Mouse (Mus musculus): ENCODE results near the gene Gpatch4. TPM values are rescaled to one million over a fixed set of nuclear protein-coding genes. Genes with fewer than 3 reads are reported as not detected.
A peak's percentile ranks its signal among the peaks of the same experiment; 100 is the strongest.

Gpatch4 gene
- total and polyA plus RNA-seq, 3 experiments: 105 to 240 (median 135) TPM

GRCm38 (mm10) chr3:88026823-88027222 lies 16.1 kb upstream of the Gpatch4 start:
- no peak for TF ChIP-seq RCOR1 (IDR thresholded peaks at IDR 0.05; ENCODE audit: low read depth, low read length)
- no peaks in the 10 kb centered on the region for H3K36me3 ChIP-seq (ENCODE audit: control insufficient read depth in 1 of 2, insufficient read depth in 2 of 2, low read length in 2 of 2)
- no peak overlapping the region for H3K4me3 ChIP-seq (ENCODE audit: control insufficient read depth in 1 of 2, insufficient read depth in 1 of 2, low read depth in 2 of 2, low read length in 2 of 2)
- H3K9ac ChIP-seq (ENCODE audit: control insufficient read depth, low read depth, low read length, poor library complexity, severe bottlenecking): no peak overlapping the region
- H3K4me1 ChIP-seq (ENCODE audit: control insufficient read depth in 1 of 2, insufficient read depth in 2 of 2, low read length in 2 of 2): no peaks in the 10 kb centered on the region
- no peaks in the 10 kb centered on the region for H3K9me3 ChIP-seq (replicated peaks; ENCODE audit: insufficient read depth, low read length)
- DNase-seq (ENCODE audit: low read depth, low spot score): no peak
- H3K27me3 ChIP-seq (ENCODE audit: control insufficient read depth in 1 of 2, insufficient read depth in 2 of 2, low read length in 2 of 2): peaks cover 0 to 2% of the 10 kb centered on the region in 2 experiments; a peak in 3 of 4 replicates
- no peak overlapping the region for H3K27ac ChIP-seq (ENCODE audit: control insufficient read depth, low read depth, low read length)
- no peaks in the 10 kb centered on the region for H3K79me2 ChIP-seq (ENCODE audit: control insufficient read depth, insufficient read depth, low read length, poor library complexity)

- H3K4me1 ChIP-seq (ENCODE audit: control insufficient read depth in 1 of 2, insufficient read depth in 2 of 2, low read length in 2 of 2): no peaks in the 10 kb centered on the region
- no peaks in the 10 kb centered on the region for H3K79me2 ChIP-seq (ENCODE audit: control insufficient read depth, insufficient read depth, low read length, poor library complexity)
- H3K27ac ChIP-seq (ENCODE audit: control insufficient read depth, low read depth, low read length): no peak within 1 kb of the TSS
- DNase-seq (ENCODE audit: low read depth, low spot score): peak; percentile 68
- peaks cover 0 to 2% of the 10 kb centered on the region in 2 experiments; a peak in 3 of 4 replicates for H3K27me3 ChIP-seq (ENCODE audit: control insufficient read depth in 1 of 2, insufficient read depth in 2 of 2, low read length in 2 of 2)
- TF ChIP-seq BHLHE40 (IDR thresholded peaks at IDR 0.05; ENCODE audit: borderline replicate concordance, low read depth, low read length) (0 out of 2 replicates have a peak, but pooled peaks have one; percentile 22), HCFC1 (IDR thresholded peaks at IDR 0.05; ENCODE audit: low read depth, low read length) (0 out of 2 replicates have a peak, but pooled peaks have one; percentile 26), MYB (IDR thresholded peaks at IDR 0.05; ENCODE audit: low read depth, low read length) (no peak), POLR2AphosphoS5 (IDR thresholded peaks at IDR 0.05; ENCODE audit: borderline replicate concordance, low read depth, low read length) (no peak), MAFK (IDR thresholded peaks at IDR 0.05; ENCODE audit: borderline replicate concordance, low read depth, low read length) (no peak), CTCF (IDR thresholded peaks at IDR 0.05 in 2 of 3, conservative IDR thresholded peaks at IDR 0.05 in 1 of 3; ENCODE audit: control insufficient read depth in 1 of 3, insufficient read depth in 1 of 3, low read depth in 2 of 3, low read length in 3 of 3, poor library complexity in 1 of 3, severe bottlenecking in 1 of 3) (peak; percentile 71 to 86 (median 81)), USF1 (IDR thresholded peaks at IDR 0.05; ENCODE audit: low read depth, low read length) (no peak), ZC3H11A (IDR thresholded peaks at IDR 0.05; ENCODE audit: low read depth, low read length) (peak; percentile 81), RAD21 (IDR thresholded peaks at IDR 0.05; ENCODE audit: low read depth, low read length) (peak; percentile 87), SMC3 (IDR thresholded peaks at IDR 0.05; ENCODE audit: low read depth, low read length) (peak; percentile 86)
- H3K36me3 ChIP-seq (ENCODE audit: control insufficient read depth in 1 of 2, insufficient read depth in 2 of 2, low read length in 2 of 2): no peaks in the 10 kb centered on the region
- H3K9me3 ChIP-seq (replicated peaks; ENCODE audit: insufficient read depth, low read length): no peaks in the 10 kb centered on the region
- H3K9ac ChIP-seq (ENCODE audit: control insufficient read depth, low read depth, low read length, poor library complexity, severe bottlenecking): no peak within 1 kb of the TSS
- no peak within 1 kb of the TSS for H3K4me3 ChIP-seq (ENCODE audit: control insufficient read depth in 1 of 2, insufficient read depth in 1 of 2, low read depth in 2 of 2, low read length in 2 of 2)
These were observed 15.3 kb upstream of the Gpatch4 start, which contains the start of gene Hapln2 for GRCm38 (mm10) chr3:88027434-88028186. Gene Hapln2 (minus strand): TSS chr3:88027583.
